Mouse (Mus musculus) limb, embryonic 15.5 days (tissue): ENCODE results near the gene Tgfb1i1. TPM values are rescaled to one million over a fixed set of nuclear protein-coding genes. Genes with fewer than 3 reads are reported as not detected.
A peak's percentile ranks its signal among the peaks of the same experiment; 100 is the strongest.

ENCODE experiments used
- ATAC-seq: fragments of 200-750 bp; cut with Nextera tagmentation; 2 replicates; pipeline ENCODE4 v1.8.0; 2017; ENCODE audit warnings: low read depth, moderate TSS enrichment; ENCODE audit not compliant: insufficient number of reproducible peaks, low FRiP score, low TSS enrichment
- H3K27ac ChIP-seq: fragments of 300-500 bp; sonication (generic); 2 replicates; pipeline ENCODE4 v1.5.1; 2015; ENCODE audit warnings: moderate library complexity, mild to moderate bottlenecking, inconsistent platforms
- H3K27me3 ChIP-seq: fragments of 300-500 bp; sonication (generic); 2 replicates; pipeline ENCODE4 v1.6.1; 2015; ENCODE audit warnings: inconsistent platforms
- H3K36me3 ChIP-seq: fragments of 300-500 bp; sonication (generic); 2 replicates; pipeline ENCODE4 v1.6.1; 2015; ENCODE audit warnings: inconsistent platforms
- H3K4me1 ChIP-seq: fragments of 300-500 bp; sonication (generic); 2 replicates; pipeline ENCODE4 v1.6.1; 2015; ENCODE audit warnings: inconsistent platforms
- H3K4me2 ChIP-seq: fragments of 300-500 bp; sonication (generic); 2 replicates; pipeline ENCODE4 v1.6.1; 2015; ENCODE audit warnings: mild to moderate bottlenecking, inconsistent platforms
- H3K4me3 ChIP-seq: fragments of 300-500 bp; sonication (generic); 2 replicates; pipeline ENCODE4 v1.5.1; 2015; ENCODE audit warnings: mild to moderate bottlenecking, inconsistent platforms
- H3K9ac ChIP-seq: fragments of 300-500 bp; sonication (generic); 2 replicates; pipeline ENCODE4 v1.6.1; 2015; ENCODE audit warnings: inconsistent platforms
- H3K9me3 ChIP-seq: fragments of 300-500 bp; sonication (generic); 2 replicates; pipeline ENCODE4 v1.6.1; 2016; ENCODE audit warnings: inconsistent platforms
- WGBS: fragments of 180-500 bp; shearing (Covaris S2); methylation state at CpG from one replicate; pipeline ENCODE4 v1.1.7; 2015; 5-methylcytosine and 5-hydroxymethylcytosine counted together
- polyA plus RNA-seq: library from polyadenylated mRNA; unstranded; fragments of >200 nt; fragmentation: Nextera tagmentation; extraction: Ambion mirVana; gene quantifications from 2 replicates; pipeline ENCODE4 v1.2.1, GENCODE M21; 2015

Tgfb1i1 gene
- 58.2 and 72.5 TPM in 2 replicates for polyA plus RNA-seq

DNA sequence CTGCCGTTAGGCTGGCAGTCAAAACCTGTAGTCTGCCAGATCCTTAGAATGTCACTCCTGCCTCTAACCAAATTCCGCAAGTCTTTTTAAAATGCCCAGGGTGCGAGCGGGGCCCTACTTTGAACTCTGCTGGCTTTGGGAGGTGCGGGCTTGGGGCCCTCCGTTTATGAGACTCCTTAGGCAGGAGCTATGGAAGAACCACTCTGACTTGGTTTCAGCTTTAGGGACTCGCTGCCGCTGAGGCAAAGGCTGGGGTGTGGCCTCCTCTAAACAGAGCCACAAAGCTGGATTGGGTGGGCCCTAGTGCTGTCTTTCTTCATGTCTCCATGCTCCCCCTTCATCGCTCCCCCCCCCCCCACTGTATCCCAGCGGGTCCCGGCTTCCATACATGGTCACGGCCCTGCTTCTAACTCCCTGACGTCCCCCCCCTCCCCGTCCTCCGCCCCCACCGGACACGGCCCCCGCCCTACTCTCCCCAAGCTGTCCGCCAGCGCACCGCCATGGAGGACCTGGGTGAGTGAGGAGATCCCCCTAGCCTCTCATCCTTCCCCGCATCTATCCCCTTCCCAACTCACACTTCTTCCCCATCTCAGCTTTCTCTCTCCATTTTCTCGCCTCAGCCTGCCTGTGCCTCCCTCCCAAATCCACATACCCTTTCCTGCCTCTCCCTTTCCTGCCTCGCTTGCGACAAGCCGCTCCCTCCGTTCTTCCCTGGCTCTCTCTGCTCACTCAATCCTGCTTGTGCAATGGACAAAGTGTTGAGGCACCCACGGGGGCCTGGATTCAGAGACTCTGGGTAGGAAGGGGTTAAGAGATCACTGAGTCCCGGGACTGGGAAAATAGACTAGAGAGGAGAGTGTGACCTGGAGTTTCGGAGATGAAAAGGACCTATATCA, at the start of gene Tgfb1i1:
Gene Tgfb1i1, plus strand, starts transcription at position 317 of the 896 bp plus-strand sequence.
- Histone ChIP-seq H3K4me3 (peak within 1 kb of the TSS; percentile 58), H3K4me2 (peak within 1 kb of the TSS; percentile 63), H3K36me3 (peaks cover 43% of the 10 kb centered on the region), H3K27me3 (no peaks in the 10 kb centered on the region), H3K9me3 (no peaks in the 10 kb centered on the region), H3K27ac (peak within 1 kb of the TSS; percentile 95), H3K9ac (peak within 1 kb of the TSS; percentile 66), H3K4me1 (peaks cover 37% of the 10 kb centered on the region)
- ATAC-seq, result peak; percentile 85
- WGBS, result 3% methylated on average over 26 of the region's 30 CpGs

DNA sequence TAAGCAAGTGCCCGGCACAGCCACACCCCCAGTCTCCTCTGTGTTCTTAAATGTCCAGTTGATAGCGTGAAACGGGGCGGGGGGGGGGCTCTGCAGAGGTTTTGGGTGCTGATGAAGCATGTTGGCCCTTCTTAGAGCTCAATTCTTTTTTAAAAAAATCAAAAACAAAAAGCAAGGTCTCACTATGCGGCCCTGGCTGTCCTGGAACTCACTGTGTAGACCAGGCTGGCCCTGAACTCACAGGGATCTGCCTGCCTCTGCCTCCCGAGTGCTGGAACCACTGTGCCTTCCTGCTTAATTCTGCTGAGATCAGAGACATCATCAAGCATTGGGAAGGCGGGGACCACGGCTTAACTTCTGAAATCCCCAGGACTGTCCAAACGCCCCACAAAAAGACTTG, 45.0 kb upstream of the Tgfb1i1 start:
- Histone ChIP-seq H3K9me3 (no peaks in the 10 kb centered on the region), H3K9ac (no peak overlapping the region), H3K4me2 (no peak overlapping the region), H3K36me3 (no peaks in the 10 kb centered on the region), H3K27me3 (no peaks in the 10 kb centered on the region), H3K27ac (no peak overlapping the region), H3K4me1 (no peaks in the 10 kb centered on the region), H3K4me3 (no peak overlapping the region)
- ATAC-seq, result no peak
- WGBS, result 84% methylated on average over 9 of the region's 9 CpGs

DNA sequence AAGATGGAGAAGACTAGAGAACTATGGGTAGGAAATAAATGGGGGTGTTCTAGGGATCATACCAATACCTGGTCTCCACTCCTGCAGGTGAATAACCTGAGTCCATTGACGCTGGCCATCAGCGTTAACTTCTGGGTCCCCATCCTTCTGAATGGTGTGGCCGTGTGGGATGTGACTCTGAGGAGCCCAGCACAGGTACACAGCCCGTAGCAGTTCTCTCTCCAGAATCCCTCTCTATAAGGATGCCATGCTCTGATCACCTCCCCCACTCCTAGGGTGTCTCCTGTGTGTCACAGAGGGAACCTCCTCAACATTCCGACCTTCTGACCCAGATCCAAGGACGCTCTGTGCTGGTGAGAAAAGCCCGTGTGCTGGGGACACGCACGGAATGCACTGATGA, 43.5 kb upstream of the Tgfb1i1 start:
- H3K4me1 ChIP-seq, result no peaks in the 10 kb centered on the region
- H3K36me3 ChIP-seq, result no peaks in the 10 kb centered on the region
- H3K4me2 ChIP-seq, result no peak overlapping the region
- 87% methylated on average over 9 of the region's 9 CpGs for WGBS
- no peak overlapping the region for H3K4me3 ChIP-seq
- no peak overlapping the region for H3K27ac ChIP-seq
- no peaks in the 10 kb centered on the region for H3K9me3 ChIP-seq
- H3K9ac ChIP-seq, result no peak overlapping the region
- no peak for ATAC-seq
- no peaks in the 10 kb centered on the region for H3K27me3 ChIP-seq

DNA sequence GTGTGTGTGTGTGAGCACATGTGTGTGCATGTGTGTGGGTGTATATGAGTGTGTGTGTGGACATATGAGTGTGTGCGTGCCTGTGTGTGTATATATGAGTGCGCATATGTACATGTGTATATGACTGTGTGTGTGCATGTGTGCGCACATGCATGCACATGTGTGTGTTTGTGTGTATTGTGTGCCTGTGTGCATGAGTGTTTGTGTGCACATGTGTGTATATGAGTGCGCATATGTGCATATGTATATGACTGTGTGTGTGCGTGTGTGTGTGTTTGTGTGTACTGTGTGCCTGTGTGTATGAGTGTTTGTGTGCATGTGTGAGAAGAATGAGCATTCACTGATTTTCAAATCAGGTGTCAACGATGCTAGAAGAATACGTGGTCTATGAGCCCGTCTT, 42.4 kb upstream of the Tgfb1i1 start:
- Histone ChIP-seq H3K4me1 (no peaks in the 10 kb centered on the region), H3K4me3 (no peak overlapping the region), H3K36me3 (no peaks in the 10 kb centered on the region), H3K4me2 (no peak overlapping the region), H3K27me3 (no peaks in the 10 kb centered on the region), H3K9ac (no peak overlapping the region), H3K27ac (no peak overlapping the region), H3K9me3 (no peaks in the 10 kb centered on the region)
- WGBS, result 85% methylated on average over 8 of the region's 8 CpGs
- ATAC-seq, result no peak

DNA sequence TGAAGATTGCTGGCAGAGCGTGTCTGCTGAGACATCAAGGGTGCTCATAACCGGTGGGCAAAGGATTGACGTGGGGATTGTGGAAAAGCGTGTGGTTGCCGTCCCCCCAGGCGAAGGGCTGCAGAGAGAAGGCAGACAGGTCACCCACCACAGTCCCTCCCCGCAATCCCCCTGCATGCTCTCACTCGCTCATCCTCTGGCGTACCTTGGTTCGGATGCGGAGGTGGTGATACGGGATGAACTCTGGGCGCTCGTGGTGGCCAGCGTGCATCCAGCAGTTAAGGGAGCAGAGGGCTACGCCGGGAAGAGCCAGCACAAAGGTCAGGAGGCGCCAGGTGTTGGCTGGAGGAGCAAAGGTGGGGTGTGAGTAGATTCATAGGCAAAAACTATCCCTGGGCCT, 40.9 kb upstream of the Tgfb1i1 start:
- H3K4me3 ChIP-seq, result no peak overlapping the region
- WGBS, result 79% methylated on average over 18 of the region's 18 CpGs
- no peak overlapping the region for H3K27ac ChIP-seq
- H3K9me3 ChIP-seq, result no peaks in the 10 kb centered on the region
- H3K9ac ChIP-seq, result no peak overlapping the region
- no peak overlapping the region for H3K4me2 ChIP-seq
- no peaks in the 10 kb centered on the region for H3K36me3 ChIP-seq
- H3K27me3 ChIP-seq, result 0 out of 2 replicates have a peak, but pooled peaks cover 3% of the 10 kb centered on the region
- no peaks in the 10 kb centered on the region for H3K4me1 ChIP-seq
- no peak for ATAC-seq

DNA sequence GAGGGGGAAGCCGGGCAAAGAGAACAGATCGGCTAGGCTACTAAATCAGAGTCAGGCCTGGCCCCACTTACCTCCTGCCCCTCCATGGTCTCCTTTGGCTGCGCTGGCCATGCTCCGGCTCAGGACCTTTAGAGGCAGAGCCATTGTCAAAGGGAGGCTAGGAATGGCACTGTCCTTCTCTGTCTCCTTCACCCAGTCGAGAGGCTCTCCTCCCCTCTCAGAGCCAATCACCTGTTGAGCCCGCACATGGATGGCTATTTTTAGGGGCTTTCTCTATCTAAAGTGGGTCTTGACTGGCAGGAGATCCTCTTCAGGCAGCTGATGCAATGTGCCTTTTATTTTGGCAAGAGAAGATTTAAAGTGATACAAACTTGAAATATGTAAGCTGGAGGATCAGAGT, 40.5 kb upstream of the Tgfb1i1 start, which contains the start of gene Cox6a2:
Gene Cox6a2, minus strand, starts transcription at position 236 of the 400 bp plus-strand sequence.
- H3K9me3 ChIP-seq, result no peaks in the 10 kb centered on the region
- H3K27ac ChIP-seq, result no peak within 1 kb of the TSS
- no peak within 1 kb of the TSS for H3K9ac ChIP-seq
- no peaks in the 10 kb centered on the region for H3K36me3 ChIP-seq
- ATAC-seq, result no peak
- H3K4me3 ChIP-seq, result no peak within 1 kb of the TSS
- no peaks in the 10 kb centered on the region for H3K4me1 ChIP-seq
- H3K4me2 ChIP-seq, result no peak within 1 kb of the TSS
- 76% methylated on average over 6 of the region's 6 CpGs for WGBS
- 0 out of 2 replicates have a peak, but pooled peaks cover 3% of the 10 kb centered on the region for H3K27me3 ChIP-seq

DNA sequence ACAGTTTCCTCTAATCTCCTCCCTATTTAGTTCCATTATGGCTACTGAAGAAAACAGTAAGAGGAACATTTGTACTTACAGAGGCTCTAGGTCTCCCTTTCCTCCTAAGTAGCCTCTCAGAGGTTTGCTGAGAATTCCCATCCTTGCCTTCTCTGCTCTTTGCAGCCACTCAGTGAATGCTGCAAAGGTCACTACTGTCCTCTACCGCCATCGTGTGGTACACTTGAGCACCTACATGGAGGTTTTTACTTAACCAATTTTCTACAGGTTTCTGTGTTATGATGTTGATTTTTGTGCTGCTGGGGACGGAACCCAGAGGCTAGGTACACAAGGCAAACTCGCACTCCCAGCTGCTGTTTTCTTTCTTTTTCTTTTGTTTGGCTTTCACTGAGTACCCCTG, 38.4 kb upstream of the Tgfb1i1 start:
- no peak overlapping the region for H3K27ac ChIP-seq
- H3K4me2 ChIP-seq, result no peak overlapping the region
- ATAC-seq, result no peak
- H3K4me1 ChIP-seq, result no peaks in the 10 kb centered on the region
- WGBS, result 4% methylated on average over 4 of the region's 4 CpGs
- no peaks in the 10 kb centered on the region for H3K9me3 ChIP-seq
- no peaks in the 10 kb centered on the region for H3K36me3 ChIP-seq
- H3K9ac ChIP-seq, result no peak overlapping the region
- H3K4me3 ChIP-seq, result no peak overlapping the region
- H3K27me3 ChIP-seq, result 0 out of 2 replicates have a peak, but pooled peaks cover 3% of the 10 kb centered on the region

DNA sequence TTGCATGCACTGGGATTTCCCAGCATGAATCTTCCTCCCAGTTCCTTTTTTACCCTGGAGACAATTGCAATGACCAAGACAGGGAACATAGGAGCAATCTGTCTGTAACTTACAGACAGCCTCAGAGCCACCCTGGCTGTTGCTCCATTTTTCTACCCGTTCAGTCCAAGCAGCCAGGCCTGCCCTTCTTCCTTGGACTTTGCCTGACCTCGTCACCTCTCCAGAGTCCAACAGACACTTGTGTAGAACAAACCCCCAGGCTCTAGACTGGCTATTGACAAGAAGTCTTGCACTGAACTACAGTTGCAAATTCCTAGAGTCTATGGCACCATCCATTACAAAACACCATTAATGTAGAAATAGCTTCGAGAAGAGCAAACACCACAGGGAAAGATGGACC, 36.8 kb upstream of the Tgfb1i1 start:
- H3K27ac ChIP-seq, result no peak overlapping the region
- H3K36me3 ChIP-seq, result no peaks in the 10 kb centered on the region
- H3K4me3 ChIP-seq, result no peak overlapping the region
- WGBS, result 53% methylated on average over 3 of the region's 3 CpGs
- no peaks in the 10 kb centered on the region for H3K4me1 ChIP-seq
- no peaks in the 10 kb centered on the region for H3K9me3 ChIP-seq
- H3K4me2 ChIP-seq, result no peak overlapping the region
- H3K9ac ChIP-seq, result no peak overlapping the region
- 0 out of 2 replicates have a peak, but pooled peaks cover 3% of the 10 kb centered on the region for H3K27me3 ChIP-seq
- ATAC-seq, result no peak

DNA sequence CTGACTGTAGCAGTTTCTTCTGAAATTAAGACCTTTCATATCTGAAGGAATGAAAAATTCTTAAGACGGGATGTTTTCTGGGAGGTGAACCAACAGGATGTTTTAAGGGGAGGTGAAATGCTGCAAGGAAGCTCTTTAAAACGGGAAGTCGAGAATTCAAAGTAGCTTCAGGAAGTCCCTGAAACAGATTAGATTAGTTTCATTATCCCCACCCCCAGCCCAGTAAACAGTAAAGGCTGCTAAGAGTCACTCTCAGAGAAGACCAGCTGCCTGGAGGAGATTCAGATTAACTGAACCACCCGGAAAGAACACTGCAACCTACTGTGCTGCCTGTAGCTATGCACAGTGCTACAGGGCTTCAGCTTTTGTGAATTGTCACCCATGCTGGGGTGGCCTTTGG, 26.7 kb upstream of the Tgfb1i1 start:
- Histone ChIP-seq H3K9me3 (no peaks in the 10 kb centered on the region), H3K9ac (no peak overlapping the region), H3K27me3 (no peaks in the 10 kb centered on the region), H3K4me3 (no peak overlapping the region), H3K4me2 (no peak overlapping the region), H3K36me3 (no peaks in the 10 kb centered on the region), H3K27ac (no peak overlapping the region), H3K4me1 (no peaks in the 10 kb centered on the region)
- ATAC-seq, result no peak
- 79% methylated on average over 4 of the region's 4 CpGs for WGBS

DNA sequence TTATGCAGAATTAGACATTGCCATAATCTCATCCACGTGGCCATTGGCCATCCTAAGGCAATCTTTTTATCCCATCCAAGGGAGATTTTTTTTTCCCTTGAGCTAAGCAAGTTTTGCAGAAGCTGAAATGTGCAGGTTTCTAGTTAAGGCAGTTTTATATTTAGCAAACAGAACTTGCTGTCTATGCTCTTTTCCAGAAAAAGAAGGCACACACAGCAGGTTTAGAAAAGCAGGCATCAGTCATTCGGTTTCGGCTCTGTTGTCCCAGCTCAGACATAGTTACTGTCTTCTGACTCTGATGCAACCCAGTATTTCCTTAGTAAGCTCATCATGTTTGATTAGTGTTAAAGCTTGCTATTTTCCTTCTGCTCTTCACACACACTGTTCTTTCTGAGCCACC, 25.7 kb upstream of the Tgfb1i1 start:
- Histone ChIP-seq H3K4me2 (no peak overlapping the region), H3K4me1 (no peaks in the 10 kb centered on the region), H3K9me3 (no peaks in the 10 kb centered on the region), H3K36me3 (no peaks in the 10 kb centered on the region), H3K27me3 (no peaks in the 10 kb centered on the region), H3K27ac (0 out of 2 replicates have a peak overlapping the region, but pooled peaks have one; percentile 17), H3K9ac (no peak overlapping the region), H3K4me3 (no peak overlapping the region)
- 82% methylated on average over 3 of the region's 3 CpGs for WGBS
- ATAC-seq, result no peak

DNA sequence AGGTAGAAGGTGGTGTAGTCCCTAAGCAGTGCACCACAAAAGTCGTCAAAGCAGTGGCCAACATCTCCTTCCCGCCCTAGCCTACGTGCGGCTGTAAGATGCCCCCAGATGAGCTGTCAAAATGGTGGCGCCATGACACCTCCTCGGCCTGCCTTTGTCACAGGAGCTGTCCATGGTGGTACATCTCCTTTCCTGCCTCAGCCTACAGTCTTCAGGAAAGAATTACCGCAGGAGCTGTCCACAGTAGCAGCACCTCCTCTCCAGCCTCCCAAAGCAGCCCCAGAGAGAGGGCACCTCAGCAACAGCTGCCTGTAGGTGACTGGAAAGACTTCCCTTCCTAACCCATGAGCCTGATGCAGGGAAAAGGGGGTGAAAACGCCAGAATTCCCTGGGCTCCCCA, 14.9 kb upstream of the Tgfb1i1 start:
- Histone ChIP-seq H3K27me3 (no peaks in the 10 kb centered on the region), H3K27ac (no peak overlapping the region), H3K4me2 (no peak overlapping the region), H3K9ac (no peak overlapping the region), H3K4me3 (no peak overlapping the region), H3K36me3 (0 out of 2 replicates have a peak, but pooled peaks cover 4% of the 10 kb centered on the region), H3K4me1 (peaks cover 4% of the 10 kb centered on the region), H3K9me3 (no peaks in the 10 kb centered on the region)
- WGBS, result 43% methylated on average over 8 of the region's 8 CpGs
- ATAC-seq, result no peak

DNA sequence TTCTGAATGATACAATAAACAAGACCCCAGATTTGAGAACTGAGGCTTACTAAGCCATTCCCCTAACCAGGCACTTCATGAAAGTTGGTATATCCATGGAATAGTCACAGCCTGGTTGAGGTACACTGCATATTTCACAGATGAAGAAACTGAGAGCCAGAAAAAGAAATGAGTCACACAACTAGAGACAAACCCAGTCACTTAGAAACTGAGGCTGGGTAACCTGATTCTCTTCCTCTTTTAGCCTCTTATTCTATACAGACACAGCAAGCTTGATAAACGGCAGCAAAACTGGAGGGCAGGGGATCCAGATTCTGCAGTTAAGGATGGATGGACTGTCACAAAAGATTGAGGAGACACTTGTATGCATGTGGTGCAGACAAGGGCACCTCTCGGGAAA, 11.8 kb upstream of the Tgfb1i1 start:
- no peak overlapping the region for H3K4me2 ChIP-seq
- H3K36me3 ChIP-seq, result peaks cover 7% of the 10 kb centered on the region
- H3K27me3 ChIP-seq, result no peaks in the 10 kb centered on the region
- H3K4me3 ChIP-seq, result no peak overlapping the region
- peaks cover 21% of the 10 kb centered on the region for H3K4me1 ChIP-seq
- WGBS, result 83% methylated on average over 2 of the region's 2 CpGs
- H3K27ac ChIP-seq, result no peak overlapping the region
- no peaks in the 10 kb centered on the region for H3K9me3 ChIP-seq
- no peak for ATAC-seq
- no peak overlapping the region for H3K9ac ChIP-seq
